Mouse (Mus musculus): ENCODE results near the gene Il12rb1. TPM values are rescaled to one million over a fixed set of nuclear protein-coding genes. Genes with fewer than 3 reads are reported as not detected.

Gene Il12rb1
- polyA plus RNA-seq, 1 experiment = 53.4 TPM

DNA sequence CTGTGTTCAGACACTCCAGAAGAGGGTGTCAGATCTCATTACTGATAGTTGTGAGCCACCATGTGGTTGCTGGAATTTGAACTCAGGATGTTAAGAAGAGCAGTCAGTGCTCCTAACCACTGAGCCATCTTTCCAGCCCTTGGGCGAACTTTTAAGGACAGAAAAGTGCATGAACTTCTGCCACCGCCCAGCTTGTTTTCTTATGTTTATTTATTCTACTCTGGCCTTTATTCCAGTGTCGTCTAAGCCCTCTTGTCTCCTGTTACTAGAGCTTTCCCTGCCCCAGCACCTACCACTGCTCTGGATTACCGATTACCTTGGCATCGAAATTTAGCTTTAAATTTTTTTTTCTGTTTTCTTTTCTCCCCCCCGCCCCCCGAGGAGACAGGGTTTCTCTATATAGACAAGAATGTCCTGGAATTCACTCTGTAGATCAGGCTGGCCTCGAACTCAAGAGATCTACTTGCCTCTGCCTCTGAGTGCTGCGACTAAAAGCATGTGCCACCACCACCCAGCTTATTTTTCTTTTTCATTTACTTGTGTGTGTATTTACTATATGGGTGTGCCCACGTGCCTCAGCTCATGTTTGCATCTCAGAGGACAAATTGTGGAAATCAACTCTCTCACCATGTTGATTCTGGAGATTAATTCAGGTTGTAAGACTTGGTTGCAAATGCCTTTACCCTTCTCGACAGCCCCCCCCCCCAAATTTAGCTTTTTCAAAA lies 5.3 kb upstream of the Il12rb1 start:
- H3K27ac ChIP-seq (ENCODE audit: control insufficient read depth, insufficient read depth, low read length) = no peak overlapping the region
- H3K4me3 ChIP-seq (ENCODE audit: control insufficient read depth, insufficient read depth, low read length) = no peak overlapping the region
- H3K4me1 ChIP-seq (replicated peaks; ENCODE audit: control insufficient read depth, insufficient read depth, low read length) = peaks cover 78% of the 10 kb centered on the region
- TF ChIP-seq POLR2A (IDR thresholded peaks at IDR 0.05; ENCODE audit: control insufficient read depth, extremely low read depth, insufficient read depth, low read length, poor library complexity) (no peak), CTCF (IDR thresholded peaks at IDR 0.05; ENCODE audit: borderline replicate concordance, control insufficient read depth, extremely low read depth, insufficient read depth, low read length, poor library complexity) (no peak)
- H3K27me3 ChIP-seq (ENCODE audit: control insufficient read depth, insufficient read depth, low read length) = no peaks in the 10 kb centered on the region
- no peak for DNase-seq
- no peaks in the 10 kb centered on the region for H3K36me3 ChIP-seq (ENCODE audit: control insufficient read depth, insufficient read depth, low read length)
- 85% methylated on average over 11 of the region's 11 CpGs for WGBS

GRCm38 (mm10) chr8:70803761-70804480 lies 4.3 kb upstream of the Il12rb1 start:
- Histone ChIP-seq H3K27ac (ENCODE audit: control insufficient read depth, insufficient read depth, low read length) (peak overlapping the region; percentile 30), H3K4me3 (ENCODE audit: control insufficient read depth, insufficient read depth, low read length) (peak overlapping the region; percentile 81), H3K36me3 (ENCODE audit: control insufficient read depth, insufficient read depth, low read length) (no peaks in the 10 kb centered on the region), H3K4me1 (replicated peaks; ENCODE audit: control insufficient read depth, insufficient read depth, low read length) (peaks cover 78% of the 10 kb centered on the region), H3K27me3 (ENCODE audit: control insufficient read depth, insufficient read depth, low read length) (no peaks in the 10 kb centered on the region)
- WGBS = 2% methylated on average over 47 of the region's 47 CpGs
- TF ChIP-seq CTCF (IDR thresholded peaks at IDR 0.05; ENCODE audit: borderline replicate concordance, control insufficient read depth, extremely low read depth, insufficient read depth, low read length, poor library complexity) (no peak), POLR2A (IDR thresholded peaks at IDR 0.05; ENCODE audit: control insufficient read depth, extremely low read depth, insufficient read depth, low read length, poor library complexity) (no peak)
- DNase-seq = peak; percentile 86

GRCm38 (mm10) chr8:70804481-70805206 lies 3.6 kb upstream of the Il12rb1 start, which contains the start of gene Mast3:
Gene Mast3 (minus strand): TSS chr8:70805054.
- under 1% methylated on average over 45 of the region's 45 CpGs for WGBS
- peaks cover 81% of the 10 kb centered on the region for H3K4me1 ChIP-seq (replicated peaks; ENCODE audit: control insufficient read depth, insufficient read depth, low read length)
- no peaks in the 10 kb centered on the region for H3K27me3 ChIP-seq (ENCODE audit: control insufficient read depth, insufficient read depth, low read length)
- peak; percentile 85 for DNase-seq
- peak within 1 kb of the TSS; percentile 81 for H3K4me3 ChIP-seq (ENCODE audit: control insufficient read depth, insufficient read depth, low read length)
- peak within 1 kb of the TSS; percentile 71 for H3K27ac ChIP-seq (ENCODE audit: control insufficient read depth, insufficient read depth, low read length)
- peak; percentile 38; the same call in 1 of the 2 replicates for TF ChIP-seq CTCF (IDR thresholded peaks at IDR 0.05; ENCODE audit: borderline replicate concordance, control insufficient read depth, extremely low read depth, insufficient read depth, low read length, poor library complexity)
- 0 out of 2 replicates have a peak, but pooled peaks have one; percentile 20 for TF ChIP-seq POLR2A (IDR thresholded peaks at IDR 0.05; ENCODE audit: control insufficient read depth, extremely low read depth, insufficient read depth, low read length, poor library complexity)
- no peaks in the 10 kb centered on the region for H3K36me3 ChIP-seq (ENCODE audit: control insufficient read depth, insufficient read depth, low read length)

GRCm38 (mm10) chr8:70806541-70806940 lies 1.7 kb upstream of the Il12rb1 start:
- Histone ChIP-seq H3K27ac (ENCODE audit: control insufficient read depth, insufficient read depth, low read length) (peak overlapping the region; percentile 71), H3K4me3 (ENCODE audit: control insufficient read depth, insufficient read depth, low read length) (no peak overlapping the region), H3K36me3 (ENCODE audit: control insufficient read depth, insufficient read depth, low read length) (no peaks in the 10 kb centered on the region), H3K4me1 (replicated peaks; ENCODE audit: control insufficient read depth, insufficient read depth, low read length) (peaks cover 86% of the 10 kb centered on the region), H3K27me3 (ENCODE audit: control insufficient read depth, insufficient read depth, low read length) (no peaks in the 10 kb centered on the region)
- peak; percentile 86 for DNase-seq
- 11% methylated on average over 4 of the region's 4 CpGs for WGBS
- no peak for TF ChIP-seq CTCF (IDR thresholded peaks at IDR 0.05; ENCODE audit: borderline replicate concordance, control insufficient read depth, extremely low read depth, insufficient read depth, low read length, poor library complexity)
- no peak for TF ChIP-seq POLR2A (IDR thresholded peaks at IDR 0.05; ENCODE audit: control insufficient read depth, extremely low read depth, insufficient read depth, low read length, poor library complexity)

DNA sequence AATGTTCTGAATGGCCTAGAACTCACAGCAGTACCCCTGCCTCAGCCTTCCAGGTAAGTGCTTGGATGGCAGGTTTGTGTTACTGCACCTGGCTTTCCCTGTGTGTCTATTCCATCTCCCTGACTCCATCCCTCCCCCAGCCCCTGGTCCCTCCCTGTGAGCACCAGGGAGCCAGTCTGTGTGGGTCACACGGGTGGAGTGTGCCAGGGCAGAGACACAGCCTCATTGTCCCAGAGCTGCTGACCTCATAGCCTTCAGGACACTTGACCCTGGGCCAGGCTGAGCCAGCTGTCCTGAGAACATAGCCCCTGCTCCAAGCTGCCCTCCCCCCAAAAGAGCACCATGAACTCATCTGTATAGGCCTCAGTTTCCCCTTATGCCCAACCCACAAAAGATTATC lies 945 bp upstream of the Il12rb1 start:
- peak overlapping the region; percentile 71 for H3K27ac ChIP-seq (ENCODE audit: control insufficient read depth, insufficient read depth, low read length)

More for the DNA sequence above, 945 bp upstream of the Il12rb1 start:
- Histone ChIP-seq H3K36me3 (ENCODE audit: control insufficient read depth, insufficient read depth, low read length) (no peaks in the 10 kb centered on the region), H3K4me1 (replicated peaks; ENCODE audit: control insufficient read depth, insufficient read depth, low read length) (peaks cover 86% of the 10 kb centered on the region), H3K27me3 (ENCODE audit: control insufficient read depth, insufficient read depth, low read length) (no peaks in the 10 kb centered on the region), H3K4me3 (ENCODE audit: control insufficient read depth, insufficient read depth, low read length) (no peak overlapping the region)
- no peak for DNase-seq
- 89% methylated on average over 1 of the region's 1 CpGs for WGBS
- no peak for TF ChIP-seq POLR2A (IDR thresholded peaks at IDR 0.05; ENCODE audit: control insufficient read depth, extremely low read depth, insufficient read depth, low read length, poor library complexity)
- TF ChIP-seq CTCF (IDR thresholded peaks at IDR 0.05; ENCODE audit: borderline replicate concordance, control insufficient read depth, extremely low read depth, insufficient read depth, low read length, poor library complexity) = no peak

Measured in thymus, adult 2 months (tissue).